Mouse (Mus musculus) midbrain, embryonic 14.5 days (tissue): ENCODE measurements at regions not wholly inside any gene's neighbourhood (a gene's known extent, or its start where the extent isn't known, plus 50 kb on each side); places are given as distances from the start of the nearest gene placed in this dataset.
"Not testable (repeated sequence)": the region's sequence is repeated elsewhere in the genome, so short reads cannot be mapped to it uniquely, and the experiment has no call there.

Source experiments
- ATAC-seq: fragments of 200-750 bp; cut with Nextera tagmentation; 2 replicates; pipeline ENCODE4 v1.8.0; 2017; ENCODE audit warnings: moderate number of reproducible peaks, moderate library complexity; ENCODE audit not compliant: low FRiP score, low TSS enrichment
- DNase-seq: peaks from one replicate; pipeline ENCODE4 v3.0.0-alpha.2; 2015
- H3K27ac ChIP-seq: fragments of 300-500 bp; sonication (generic); replicated peaks from 2 replicates; pipeline ENCODE4 v1.5.1; 2014; ENCODE audit warnings: mild to moderate bottlenecking, low read depth, low read length, moderate library complexity
- H3K27me3 ChIP-seq: fragments of 300-500 bp; sonication (generic); 2 replicates; pipeline ENCODE4 v1.6.1; 2014; ENCODE audit warnings: low read length, control low read depth, mixed read lengths; ENCODE audit not compliant: control insufficient read depth, insufficient read depth
- H3K36me3 ChIP-seq: fragments of 300-500 bp; sonication (generic); 2 replicates; pipeline ENCODE4 v1.6.1; 2014; ENCODE audit warnings: low read length, control low read depth; ENCODE audit not compliant: control insufficient read depth, insufficient read depth
- H3K4me1 ChIP-seq: fragments of 300-500 bp; sonication (generic); 2 replicates; pipeline ENCODE4 v1.6.1; 2014; ENCODE audit warnings: mild to moderate bottlenecking, antibody characterized with exemption, low read length, control low read depth; ENCODE audit not compliant: control insufficient read depth, insufficient read depth
- H3K4me2 ChIP-seq: fragments of 300-500 bp; sonication (generic); 2 replicates; pipeline ENCODE4 v1.6.1; 2014; ENCODE audit warnings: mild to moderate bottlenecking, low read length, moderate library complexity
- H3K4me3 ChIP-seq: fragments of 300-500 bp; sonication (generic); replicated peaks from 2 replicates; pipeline ENCODE4 v1.5.1; 2014; ENCODE audit warnings: low read depth, low read length
- H3K9ac ChIP-seq: fragments of 300-500 bp; sonication (generic); replicated peaks from 2 replicates; pipeline ENCODE4 v1.6.1; 2014; ENCODE audit warnings: mild to moderate bottlenecking, low read length, moderate library complexity
- H3K9me3 ChIP-seq: fragments of 300-500 bp; sonication (generic); 2 replicates; pipeline ENCODE4 v1.6.1; 2016; ENCODE audit warnings: low read length, control low read depth, mixed read lengths; ENCODE audit not compliant: control insufficient read depth
- WGBS: fragments of 180-500 bp; shearing (Covaris S2); extraction: QIAGEN DNeasy Blood & Tissue Kit; methylation state at CpG from one replicate; pipeline ENCODE4 v1.1.7; 2014; 5-methylcytosine and 5-hydroxymethylcytosine counted together

DNA sequence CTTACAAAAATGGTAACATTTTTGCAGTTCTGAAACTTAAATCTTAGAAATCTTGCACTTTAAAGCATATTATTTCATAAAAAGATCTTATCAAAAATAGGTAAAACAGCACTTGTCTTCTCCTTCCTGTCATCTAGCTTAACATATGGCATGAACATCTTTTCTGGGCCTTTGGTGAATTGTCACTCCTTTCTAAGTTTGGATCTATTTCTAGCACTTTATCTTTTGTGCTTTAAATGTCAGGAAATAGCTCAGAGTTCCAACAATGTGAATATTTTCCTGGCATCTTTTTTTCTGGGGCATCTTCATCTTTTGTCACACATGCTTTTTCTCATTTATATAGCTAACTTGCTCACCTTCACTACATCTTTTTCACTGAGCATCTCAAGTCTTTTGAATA lies 527.4 kb upstream of the Gm5150 start:
- DNase-seq (no peak), ATAC-seq (no peak)
- H3K4me2 ChIP-seq: no peak overlapping the region
- H3K9me3 ChIP-seq: no peaks in the 10 kb centered on the region
- H3K9ac ChIP-seq: no peak overlapping the region
- no peaks in the 10 kb centered on the region for H3K4me1 ChIP-seq
- no peaks in the 10 kb centered on the region for H3K36me3 ChIP-seq
- no peaks in the 10 kb centered on the region for H3K27me3 ChIP-seq
- no peak overlapping the region for H3K27ac ChIP-seq
- H3K4me3 ChIP-seq: no peak overlapping the region

DNA sequence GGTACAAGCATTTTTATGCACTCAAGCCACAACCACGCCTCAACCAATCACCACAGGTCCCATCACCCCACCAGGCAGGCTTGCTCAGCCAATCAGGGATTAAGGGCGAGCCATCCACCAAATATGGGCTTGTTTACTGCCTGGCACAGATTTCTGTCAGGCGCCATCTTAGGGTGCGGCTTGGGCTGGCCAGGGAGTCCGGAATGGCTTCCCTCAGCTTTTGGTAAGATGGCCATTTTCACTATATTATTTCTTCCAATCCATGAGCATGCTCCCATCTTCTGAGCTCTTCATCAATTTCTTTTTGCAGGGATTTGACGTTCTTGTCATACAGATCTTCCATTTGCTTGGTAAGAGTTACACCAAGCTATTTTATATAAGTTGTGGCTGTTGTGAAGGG lies 521.3 kb upstream of the Gm5150 start:
- DNase-seq, H3K27me3 ChIP-seq, ATAC-seq, H3K4me1 ChIP-seq, H3K9ac ChIP-seq, H3K9me3 ChIP-seq, H3K4me3 ChIP-seq, H3K27ac ChIP-seq, H3K4me2 ChIP-seq, H3K36me3 ChIP-seq: not testable (repeated sequence)
- WGBS: 86% methylated on average over 6 of the region's 6 CpGs

DNA sequence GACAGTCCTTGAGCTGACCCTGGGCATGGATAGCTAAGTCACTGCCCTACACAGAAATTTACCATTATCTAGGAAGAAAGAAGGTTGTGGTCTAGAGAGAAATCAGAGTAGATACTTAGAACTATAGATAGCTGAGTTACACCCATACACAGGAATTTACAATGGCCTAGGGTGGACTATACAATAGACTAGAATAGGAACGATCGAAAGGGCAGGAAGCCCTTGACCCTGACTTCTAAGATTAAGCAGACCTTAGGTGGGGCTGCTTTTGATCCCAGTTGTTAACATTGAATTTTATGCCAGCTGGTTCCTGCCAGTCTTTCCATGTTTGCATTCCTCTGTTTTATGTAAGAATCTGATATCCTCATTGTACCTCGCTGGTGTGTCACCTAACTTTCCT lies 482.2 kb upstream of the Gm5150 start:
- not testable (repeated sequence) for H3K4me3 ChIP-seq, DNase-seq, H3K9me3 ChIP-seq, H3K27me3 ChIP-seq, ATAC-seq, H3K9ac ChIP-seq, H3K4me2 ChIP-seq, H3K27ac ChIP-seq, H3K4me1 ChIP-seq, H3K36me3 ChIP-seq
- 82% methylated on average over 3 of the region's 3 CpGs for WGBS

DNA sequence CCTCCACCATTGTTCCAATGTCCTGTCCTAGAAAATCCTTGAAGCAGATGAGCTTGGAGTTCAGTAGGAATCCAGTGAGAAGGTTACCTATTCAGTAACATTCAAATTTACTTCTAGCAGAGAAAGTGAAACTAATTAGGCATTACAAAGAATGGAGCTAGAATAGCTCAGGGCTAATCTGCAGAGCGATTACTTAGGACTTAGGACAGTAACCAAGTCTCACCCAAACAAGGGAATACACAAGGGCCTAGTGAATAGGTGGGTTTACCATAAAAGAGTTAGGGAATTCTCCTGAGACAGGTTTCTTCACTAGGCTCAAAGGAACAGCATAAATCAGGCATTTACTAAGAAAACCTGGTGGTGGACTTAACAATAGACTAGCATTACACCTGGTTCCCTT lies 476.5 kb upstream of the Gm5150 start:
- H3K9ac ChIP-seq: no peak overlapping the region
- no peaks in the 10 kb centered on the region for H3K9me3 ChIP-seq
- H3K27ac ChIP-seq: no peak overlapping the region
- ATAC-seq (no peak), DNase-seq (no peak)
- WGBS: 67% methylated on average over 1 of the region's 1 CpGs
- H3K4me1 ChIP-seq: no peaks in the 10 kb centered on the region
- no peak overlapping the region for H3K4me2 ChIP-seq
- no peak overlapping the region for H3K4me3 ChIP-seq
- H3K36me3 ChIP-seq: no peaks in the 10 kb centered on the region
- no peaks in the 10 kb centered on the region for H3K27me3 ChIP-seq

DNA sequence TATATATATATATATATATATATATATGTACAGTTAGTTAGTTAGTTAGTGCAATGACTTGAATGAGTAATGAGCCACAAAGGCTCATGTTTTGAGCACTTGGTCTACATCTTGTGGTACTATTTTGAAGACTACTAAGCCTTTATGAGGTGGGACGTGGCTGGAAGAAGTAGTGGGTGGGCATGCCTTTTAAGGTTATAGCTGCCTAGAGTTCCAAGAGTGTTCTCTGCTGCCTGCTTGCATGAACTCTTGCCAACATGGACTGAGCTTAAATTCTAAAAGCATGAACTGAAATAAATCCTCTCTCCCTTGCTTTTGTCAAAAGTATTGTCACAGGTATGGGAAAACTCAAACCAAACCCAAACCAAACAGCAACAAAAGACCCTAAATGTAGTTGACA lies 465.1 kb upstream of the Gm5150 start:
- H3K9ac ChIP-seq: no peak overlapping the region
- ATAC-seq: no peak
- H3K36me3 ChIP-seq: no peaks in the 10 kb centered on the region
- WGBS: 77% methylated on average over 1 of the region's 1 CpGs
- no peak overlapping the region for H3K4me3 ChIP-seq
- no peaks in the 10 kb centered on the region for H3K27me3 ChIP-seq
- H3K27ac ChIP-seq: no peak overlapping the region
- no peaks in the 10 kb centered on the region for H3K9me3 ChIP-seq
- no peak for DNase-seq
- no peaks in the 10 kb centered on the region for H3K4me1 ChIP-seq
- no peak overlapping the region for H3K4me2 ChIP-seq

DNA sequence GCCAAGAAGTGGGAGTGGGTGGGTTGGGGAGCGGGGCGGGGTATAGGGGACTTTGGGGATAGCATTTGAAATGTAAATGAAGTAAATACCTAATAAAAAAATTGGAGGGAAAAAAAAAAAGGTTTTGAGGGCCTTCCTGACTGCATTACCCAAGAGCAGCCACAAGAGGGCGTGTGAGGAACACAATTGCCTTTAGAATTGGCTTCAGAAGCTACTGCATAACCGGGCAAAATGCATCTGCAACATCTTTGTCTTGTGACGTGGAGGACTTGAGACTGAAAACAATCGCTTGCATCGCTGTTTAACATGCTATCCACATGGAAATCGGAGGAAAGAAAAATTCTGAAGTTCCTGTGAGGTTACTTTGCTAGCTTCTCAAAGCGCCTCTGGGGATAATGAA lies 460.2 kb upstream of the Gm5150 start:
- ATAC-seq: peak; percentile 83
- no peak overlapping the region; the same call in 1 of the 2 replicates for H3K9ac ChIP-seq

DNA sequence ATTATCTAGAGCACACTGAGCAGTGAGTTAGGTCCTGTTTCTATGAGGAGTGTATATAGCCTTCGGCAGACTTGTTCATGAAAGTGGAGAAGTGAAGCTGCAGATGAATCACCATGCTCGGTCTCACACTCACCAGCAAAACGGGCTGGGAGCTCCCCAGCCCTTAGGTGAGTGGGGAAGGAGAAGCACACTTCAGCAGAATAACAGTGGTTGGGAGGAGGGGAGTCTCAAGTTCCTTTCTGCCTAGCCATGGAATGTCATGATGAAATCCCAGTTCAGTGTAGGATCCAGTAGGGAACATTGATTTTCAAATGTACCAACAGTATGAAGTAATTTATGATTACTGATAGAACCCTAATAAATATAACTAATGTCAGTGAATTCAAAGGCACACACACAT lies 459.1 kb upstream of the Gm5150 start:
- Histone ChIP-seq H3K4me2 (no peak overlapping the region), H3K27ac (no peak overlapping the region), H3K36me3 (no peaks in the 10 kb centered on the region), H3K27me3 (no peaks in the 10 kb centered on the region), H3K4me1 (no peaks in the 10 kb centered on the region), H3K4me3 (no peak overlapping the region), H3K9ac (no peak overlapping the region), H3K9me3 (no peaks in the 10 kb centered on the region)
- ATAC-seq (no peak), DNase-seq (no peak)
- WGBS: 69% methylated on average over 3 of the region's 3 CpGs

More for the DNA sequence above, 460.2 kb upstream of the Gm5150 start:
- DNase-seq: peak; percentile 93
- H3K4me3 ChIP-seq: peak overlapping the region; percentile 3; the same call in 1 of the 2 replicates
- peak overlapping the region; percentile 23; the same call in 1 of the 2 replicates for H3K27ac ChIP-seq
- H3K9me3 ChIP-seq: no peaks in the 10 kb centered on the region
- H3K4me1 ChIP-seq: no peaks in the 10 kb centered on the region
- no peaks in the 10 kb centered on the region for H3K27me3 ChIP-seq
- H3K36me3 ChIP-seq: no peaks in the 10 kb centered on the region
- 11% methylated on average over 9 of the region's 9 CpGs for WGBS
- peak overlapping the region; percentile 46 for H3K4me2 ChIP-seq

DNA sequence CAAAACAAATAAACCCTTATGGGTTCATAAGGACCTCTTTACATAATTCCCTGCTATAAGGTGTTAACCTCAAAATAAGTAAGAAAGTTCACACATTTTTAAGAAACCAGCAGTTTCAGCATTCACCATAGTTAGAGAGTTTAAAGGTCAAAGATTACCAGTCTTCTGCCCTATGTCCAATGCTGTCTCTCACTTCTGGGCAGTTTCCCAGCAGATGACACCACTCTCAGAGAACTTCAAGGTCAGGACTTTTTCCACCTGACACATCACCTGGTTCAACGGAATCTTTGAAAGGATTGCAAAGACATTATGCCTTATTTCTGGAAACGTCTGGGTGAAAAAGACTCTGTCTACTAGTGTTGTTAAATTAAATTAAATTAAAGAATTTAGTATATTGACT lies 458.1 kb upstream of the Gm5150 start:
- no peak overlapping the region for H3K4me3 ChIP-seq
- DNase-seq: no peak
- ATAC-seq: no peak
- no peaks in the 10 kb centered on the region for H3K36me3 ChIP-seq
- H3K27me3 ChIP-seq: no peaks in the 10 kb centered on the region
- no peak overlapping the region for H3K4me2 ChIP-seq
- no peaks in the 10 kb centered on the region for H3K4me1 ChIP-seq
- 86% methylated on average over 2 of the region's 2 CpGs for WGBS
- no peak overlapping the region for H3K9ac ChIP-seq
- H3K9me3 ChIP-seq: no peaks in the 10 kb centered on the region
- H3K27ac ChIP-seq: no peak overlapping the region

DNA sequence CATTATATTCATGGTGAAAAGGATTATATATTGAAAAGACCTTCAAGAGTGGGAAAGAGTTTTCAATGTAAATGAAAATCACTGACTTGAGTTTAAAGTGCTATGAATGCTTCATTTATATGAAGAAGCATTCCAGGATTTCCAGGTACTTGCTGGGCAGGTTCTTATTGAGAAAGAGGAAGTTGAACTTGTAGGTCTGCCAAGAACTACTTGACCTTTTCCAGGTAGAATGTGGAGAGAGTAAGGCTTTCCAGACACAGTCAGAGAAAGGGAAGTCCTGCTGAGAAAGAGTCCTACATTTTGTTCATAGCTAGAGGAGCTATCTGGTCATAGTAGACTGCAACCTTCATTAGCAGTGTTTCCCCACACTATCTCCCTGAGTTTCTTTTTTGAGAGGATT lies 426.8 kb upstream of the Gm5150 start:
- H3K27ac ChIP-seq: no peak overlapping the region
- H3K9me3 ChIP-seq: no peaks in the 10 kb centered on the region
- H3K27me3 ChIP-seq: no peaks in the 10 kb centered on the region
- ATAC-seq: no peak
- H3K4me1 ChIP-seq: peaks cover 4% of the 10 kb centered on the region; the same call in 1 of the 2 replicates
- no peak for DNase-seq
- H3K4me2 ChIP-seq: no peak overlapping the region
- no peaks in the 10 kb centered on the region for H3K36me3 ChIP-seq
- no peak overlapping the region for H3K4me3 ChIP-seq
- H3K9ac ChIP-seq: no peak overlapping the region
